Mouse (Mus musculus): Measurements from ENCODE around the gene Ccdc47. TPM values are rescaled to one million over a fixed set of nuclear protein-coding genes. Genes with fewer than 3 reads are reported as not detected.

The Ccdc47 gene
- polyA plus RNA-seq (2014; fragmentation: Nextera tagmentation; extraction: Ambion mirVana): 71.0 and 80.1 TPM in 2 replicates

DNA sequence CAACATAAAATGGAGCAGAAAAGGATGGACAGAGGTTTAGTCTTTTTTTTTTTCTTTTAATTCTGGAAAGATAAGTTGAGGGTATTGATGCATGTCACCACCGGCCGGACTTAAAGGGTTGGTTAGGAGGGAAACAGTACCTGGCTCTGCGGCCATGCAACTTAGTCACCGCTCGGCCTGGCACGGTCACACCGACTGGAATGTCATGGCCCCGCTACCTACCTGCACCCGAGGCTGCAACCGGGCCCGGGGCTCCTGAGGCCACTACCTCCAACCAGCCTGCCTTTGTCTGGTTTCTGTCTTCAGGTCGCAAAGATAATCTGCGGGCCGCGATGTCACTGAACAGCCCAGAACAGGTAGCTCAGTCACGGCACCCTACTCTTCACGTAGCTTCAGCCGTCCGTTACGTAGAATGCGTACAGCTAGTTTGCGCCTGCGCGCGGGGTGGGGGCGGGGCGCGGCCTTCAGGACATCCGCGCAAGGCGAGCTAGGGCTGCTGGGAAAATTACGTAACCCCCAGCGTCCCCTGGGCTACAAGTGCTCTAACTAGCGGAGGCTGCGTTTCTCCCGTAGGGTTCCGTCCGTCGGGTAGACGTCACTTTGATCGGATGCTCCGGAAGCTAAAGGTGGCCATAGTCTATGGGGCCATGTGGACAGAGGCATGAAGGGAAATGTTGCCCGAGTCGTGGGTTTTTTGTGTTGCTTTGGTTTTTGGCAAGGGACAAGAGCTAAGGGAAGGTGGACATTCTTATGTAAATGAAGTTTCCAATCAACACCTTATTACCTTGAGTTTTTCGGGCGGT, at the start of gene Ccdc47:
Gene Ccdc47 (minus strand): TSS at position 418 of the 803 bp plus-strand sequence.
- ATAC-seq: peak; percentile 97
- Histone ChIP-seq H3K4me1 (ENCODE audit: control insufficient read depth, insufficient read depth, low read length) (peaks cover 24% of the 10 kb centered on the region), H3K27me3 (replicated peaks; ENCODE audit: control insufficient read depth, insufficient read depth, low read length) (no peaks in the 10 kb centered on the region), H3K4me3 (ENCODE audit: low read depth, low read length) (peak within 1 kb of the TSS; percentile 99), H3K4me2 (ENCODE audit: low read length) (peak within 1 kb of the TSS; percentile 83), H3K9me3 (replicated peaks; ENCODE audit: control insufficient read depth, low read length) (no peaks in the 10 kb centered on the region), H3K27ac (ENCODE audit: low read depth, low read length) (peak within 1 kb of the TSS; percentile 95), H3K36me3 (ENCODE audit: control insufficient read depth, insufficient read depth, low read length) (peaks cover 22% of the 10 kb centered on the region), H3K9ac (ENCODE audit: low read length) (peak within 1 kb of the TSS; percentile 96)
- WGBS: under 1% methylated on average over 46 of the region's 46 CpGs
- peak; percentile 100 for DNase-seq (ENCODE audit: low spot score)

DNA sequence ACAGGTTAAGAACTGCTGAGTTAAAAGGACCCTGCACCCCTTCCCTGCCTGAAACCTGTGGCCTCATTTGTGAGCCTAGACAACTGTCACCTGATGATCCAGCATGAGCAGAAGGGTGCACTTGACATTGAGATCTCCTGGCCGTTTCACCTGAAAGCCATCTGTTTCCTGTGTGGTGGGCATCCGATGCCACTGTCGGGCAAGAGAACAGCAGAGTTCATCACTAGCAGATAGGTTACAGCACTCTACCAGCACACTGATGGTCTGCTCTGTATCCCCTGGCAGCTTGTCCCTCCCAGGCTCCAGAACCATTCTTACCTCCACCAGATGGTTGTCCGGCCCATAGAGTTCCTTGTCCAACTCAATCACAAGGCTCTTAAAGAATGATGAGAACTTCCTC, 49.4 kb upstream of the Ccdc47 start:
- DNase-seq (ENCODE audit: low spot score) (no peak), ATAC-seq (no peak)
- Histone ChIP-seq H3K4me3 (ENCODE audit: low read depth, low read length) (no peak overlapping the region), H3K27ac (ENCODE audit: low read depth, low read length) (no peak overlapping the region), H3K4me2 (ENCODE audit: low read length) (no peak overlapping the region), H3K4me1 (ENCODE audit: control insufficient read depth, insufficient read depth, low read length) (peaks cover 17% of the 10 kb centered on the region), H3K36me3 (ENCODE audit: control insufficient read depth, insufficient read depth, low read length) (peaks cover 64% of the 10 kb centered on the region), H3K9me3 (replicated peaks; ENCODE audit: control insufficient read depth, low read length) (no peaks in the 10 kb centered on the region), H3K27me3 (replicated peaks; ENCODE audit: control insufficient read depth, insufficient read depth, low read length) (no peaks in the 10 kb centered on the region), H3K9ac (ENCODE audit: low read length) (no peak overlapping the region)
- WGBS: 97% methylated on average over 4 of the region's 4 CpGs

DNA sequence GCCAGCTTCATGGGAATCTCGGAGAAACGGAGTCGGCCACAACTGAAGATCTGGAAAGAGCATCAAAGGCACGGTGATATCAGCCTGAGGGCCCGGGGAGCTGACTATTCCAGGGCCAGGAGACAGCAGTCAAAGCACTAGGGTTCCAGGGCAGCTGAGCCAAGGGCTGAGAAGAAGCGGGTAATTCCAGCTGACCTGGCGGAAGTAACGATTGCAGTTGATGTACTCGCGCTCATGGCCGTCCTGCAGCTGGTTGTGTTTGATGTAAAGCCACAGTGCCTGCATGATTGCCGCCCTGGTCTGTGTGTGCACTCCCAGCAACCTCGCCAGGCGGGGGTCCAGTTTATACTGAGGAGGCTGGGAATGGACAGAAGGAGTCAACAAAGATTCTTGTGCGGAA, 48.8 kb upstream of the Ccdc47 start:
- ATAC-seq (no peak), DNase-seq (ENCODE audit: low spot score) (no peak)
- Histone ChIP-seq H3K4me2 (ENCODE audit: low read length) (no peak overlapping the region), H3K9ac (ENCODE audit: low read length) (no peak overlapping the region), H3K36me3 (ENCODE audit: control insufficient read depth, insufficient read depth, low read length) (peaks cover 66% of the 10 kb centered on the region), H3K4me3 (ENCODE audit: low read depth, low read length) (no peak overlapping the region), H3K27ac (ENCODE audit: low read depth, low read length) (no peak overlapping the region), H3K27me3 (replicated peaks; ENCODE audit: control insufficient read depth, insufficient read depth, low read length) (no peaks in the 10 kb centered on the region), H3K4me1 (ENCODE audit: control insufficient read depth, insufficient read depth, low read length) (peaks cover 15% of the 10 kb centered on the region), H3K9me3 (replicated peaks; ENCODE audit: control insufficient read depth, low read length) (no peaks in the 10 kb centered on the region)
- 94% methylated on average over 15 of the region's 15 CpGs for WGBS

- H3K4me1 ChIP-seq (ENCODE audit: control insufficient read depth, insufficient read depth, low read length): peaks cover 12% of the 10 kb centered on the region
- 90% methylated on average over 9 of the region's 9 CpGs for WGBS
- no peak overlapping the region for H3K4me2 ChIP-seq (ENCODE audit: low read length)
- no peak for DNase-seq (ENCODE audit: low spot score)
- no peaks in the 10 kb centered on the region for H3K27me3 ChIP-seq (replicated peaks; ENCODE audit: control insufficient read depth, insufficient read depth, low read length)
- H3K4me3 ChIP-seq (ENCODE audit: low read depth, low read length): no peak overlapping the region
- no peak for ATAC-seq
- H3K9ac ChIP-seq (ENCODE audit: low read length): no peak overlapping the region
- peaks cover 73% of the 10 kb centered on the region for H3K36me3 ChIP-seq (ENCODE audit: control insufficient read depth, insufficient read depth, low read length)
- H3K27ac ChIP-seq (ENCODE audit: low read depth, low read length): no peak overlapping the region
- no peaks in the 10 kb centered on the region for H3K9me3 ChIP-seq (replicated peaks; ENCODE audit: control insufficient read depth, low read length)
Measured at GRCm38 (mm10) chr11:106263963-106264362, 47.8 kb upstream of the Ccdc47 start.

DNA sequence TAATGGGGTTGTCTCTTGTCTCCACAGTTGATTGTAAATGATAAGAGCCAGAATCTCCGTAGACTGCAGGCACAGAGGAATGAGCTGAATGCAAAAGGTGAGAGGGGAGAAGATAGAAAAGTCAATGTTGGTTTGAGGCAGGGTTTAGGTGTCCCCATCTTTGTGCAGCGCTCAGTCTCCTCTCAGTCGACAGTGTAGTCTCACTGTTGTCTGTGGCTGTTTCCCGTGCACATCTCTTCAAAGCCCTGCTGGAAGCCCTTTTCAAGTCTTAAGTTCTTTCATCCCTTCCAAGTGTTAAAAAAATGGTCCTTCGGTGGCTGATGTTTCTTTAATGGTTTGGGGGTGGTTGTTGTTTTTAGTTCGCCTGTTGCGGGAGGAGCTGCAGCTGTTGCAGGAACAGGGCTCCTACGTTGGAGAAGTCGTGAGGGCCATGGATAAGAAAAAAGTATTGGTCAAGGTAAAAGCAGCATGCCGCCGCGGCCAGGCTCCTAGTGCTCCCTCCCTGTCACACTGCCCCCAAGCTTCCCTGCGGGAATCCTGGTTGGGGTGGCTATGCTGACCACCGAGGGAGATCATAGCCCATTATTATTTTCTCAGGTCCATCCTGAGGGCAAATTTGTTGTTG, 44.8 kb upstream of the Ccdc47 start:
- peaks cover 7% of the 10 kb centered on the region for H3K4me1 ChIP-seq (ENCODE audit: control insufficient read depth, insufficient read depth, low read length)
- H3K4me2 ChIP-seq (ENCODE audit: low read length): no peak overlapping the region
- DNase-seq (ENCODE audit: low spot score) (no peak), ATAC-seq (no peak)
- H3K4me3 ChIP-seq (ENCODE audit: low read depth, low read length): no peak overlapping the region
- peaks cover 75% of the 10 kb centered on the region for H3K36me3 ChIP-seq (ENCODE audit: control insufficient read depth, insufficient read depth, low read length)
- H3K27me3 ChIP-seq (replicated peaks; ENCODE audit: control insufficient read depth, insufficient read depth, low read length): no peaks in the 10 kb centered on the region
- no peak overlapping the region for H3K27ac ChIP-seq (ENCODE audit: low read depth, low read length)
- 89% methylated on average over 14 of the region's 14 CpGs for WGBS
- H3K9ac ChIP-seq (ENCODE audit: low read length): no peak overlapping the region
- H3K9me3 ChIP-seq (replicated peaks; ENCODE audit: control insufficient read depth, low read length): no peaks in the 10 kb centered on the region

DNA sequence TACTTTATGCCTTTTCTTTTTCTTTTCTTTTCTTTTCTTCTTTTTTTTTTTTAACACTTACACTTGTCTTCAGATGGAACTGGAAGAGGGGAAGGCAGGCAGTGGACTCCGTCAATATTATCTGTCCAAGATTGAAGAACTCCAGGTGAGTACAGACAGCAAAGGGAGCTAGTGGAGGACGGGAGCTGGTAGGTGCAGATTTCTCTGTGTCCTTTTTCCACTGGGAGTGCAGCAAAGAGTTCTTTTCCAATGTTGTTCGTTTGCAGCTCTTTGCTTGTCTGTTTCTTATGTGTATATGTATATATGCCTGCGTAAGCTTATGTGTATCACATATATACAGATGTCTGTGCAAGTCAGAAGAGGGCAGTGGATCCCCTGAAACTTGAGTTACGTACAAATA, 40.6 kb upstream of the Ccdc47 start:
- DNase-seq (ENCODE audit: low spot score): no peak
- peak overlapping the region; percentile 87 for H3K9ac ChIP-seq (ENCODE audit: low read length)
- no peak for ATAC-seq
- peak overlapping the region; percentile 79 for H3K4me3 ChIP-seq (ENCODE audit: low read depth, low read length)
- peaks cover 48% of the 10 kb centered on the region for H3K36me3 ChIP-seq (ENCODE audit: control insufficient read depth, insufficient read depth, low read length)
- H3K9me3 ChIP-seq (replicated peaks; ENCODE audit: control insufficient read depth, low read length): no peaks in the 10 kb centered on the region
- peak overlapping the region; percentile 98 for H3K4me2 ChIP-seq (ENCODE audit: low read length)
- no peaks in the 10 kb centered on the region for H3K27me3 ChIP-seq (replicated peaks; ENCODE audit: control insufficient read depth, insufficient read depth, low read length)
- 73% methylated on average over 5 of the region's 5 CpGs for WGBS
- no peak overlapping the region for H3K27ac ChIP-seq (ENCODE audit: low read depth, low read length)
- H3K4me1 ChIP-seq (ENCODE audit: control insufficient read depth, insufficient read depth, low read length): peaks cover 16% of the 10 kb centered on the region

DNA sequence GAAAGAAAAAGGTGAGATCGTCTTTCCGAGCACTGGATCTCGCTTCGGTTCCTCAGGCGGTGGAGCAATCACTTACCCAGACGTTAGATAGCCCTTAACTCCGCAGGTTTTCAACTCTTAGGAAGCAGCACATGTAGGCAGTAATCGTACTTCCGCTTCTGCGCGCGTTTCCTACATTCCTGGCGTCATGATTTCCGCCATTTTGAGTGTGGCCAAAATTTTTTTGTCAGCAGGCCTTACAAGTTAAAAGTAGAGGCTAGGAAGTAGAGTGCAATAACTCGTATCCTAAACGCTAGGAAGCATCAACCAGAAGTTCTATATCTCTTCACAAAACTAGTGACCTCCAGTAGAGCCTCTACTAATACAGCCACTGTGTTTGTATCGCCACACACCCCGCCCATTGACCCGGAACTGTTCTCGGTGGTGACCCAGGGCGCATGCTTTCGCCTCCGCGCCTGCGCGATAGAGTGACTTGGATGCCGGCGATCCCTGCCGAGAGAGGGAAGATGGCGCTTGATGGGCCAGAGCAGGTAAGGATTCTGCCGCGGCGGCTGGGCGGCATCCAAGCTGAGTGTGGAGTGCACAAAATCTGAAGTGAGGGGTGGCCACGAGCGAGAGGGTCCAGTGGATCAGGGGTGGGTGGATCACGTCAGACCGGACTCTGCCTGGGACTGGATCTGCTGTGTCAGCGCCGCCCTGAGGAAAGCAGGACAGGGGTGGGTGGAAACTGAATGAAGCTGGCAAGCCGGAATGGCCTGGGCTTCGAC, 39.7 kb upstream of the Ccdc47 start, which contains the start of the genes Ftsj3 and Psmc5:
Gene Ftsj3 (minus strand): TSS at position 395 of the 767 bp plus-strand sequence.
Gene Psmc5 (plus strand): TSS at position 470 of the 767 bp plus-strand sequence.
- Histone ChIP-seq H3K4me1 (ENCODE audit: control insufficient read depth, insufficient read depth, low read length) (peaks cover 16% of the 10 kb centered on the region), H3K27ac (ENCODE audit: low read depth, low read length) (peak within 1 kb of the TSS; percentile 76), H3K27me3 (replicated peaks; ENCODE audit: control insufficient read depth, insufficient read depth, low read length) (no peaks in the 10 kb centered on the region), H3K4me3 (ENCODE audit: low read depth, low read length) (peak within 1 kb of the TSS; percentile 79), H3K4me2 (ENCODE audit: low read length) (peak within 1 kb of the TSS; percentile 98), H3K36me3 (ENCODE audit: control insufficient read depth, insufficient read depth, low read length) (peaks cover 48% of the 10 kb centered on the region), H3K9ac (ENCODE audit: low read length) (peak within 1 kb of the TSS; percentile 87), H3K9me3 (replicated peaks; ENCODE audit: control insufficient read depth, low read length) (no peaks in the 10 kb centered on the region)
- 0% methylated on average over 42 of the region's 42 CpGs for whole genome bisulfite sequencing
- ATAC-seq (peak; percentile 96), DNase-seq (ENCODE audit: low spot score) (peak; percentile 98)

DNA sequence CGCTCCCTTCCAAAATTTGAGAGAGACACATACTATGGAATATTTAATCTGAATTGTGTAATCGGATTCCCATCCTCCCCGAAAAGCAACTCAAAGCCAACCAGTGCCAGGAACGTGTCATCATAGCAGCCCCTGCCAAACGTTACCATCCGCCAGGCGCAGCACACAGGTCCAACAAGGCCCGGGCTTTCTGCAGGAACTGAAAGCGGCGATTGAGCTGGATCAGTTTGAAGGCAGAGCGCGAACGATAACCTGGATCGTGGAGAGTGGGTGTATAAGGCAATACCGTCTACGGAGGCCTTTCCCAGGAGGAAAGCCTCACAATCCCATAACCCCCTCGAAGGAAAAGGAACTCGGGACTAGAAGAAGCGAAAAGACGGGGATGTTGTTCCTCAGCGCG, 39.0 kb upstream of the Ccdc47 start:
- Histone ChIP-seq H3K9ac (ENCODE audit: low read length) (peak overlapping the region; percentile 87), H3K4me2 (ENCODE audit: low read length) (peak overlapping the region; percentile 98), H3K9me3 (replicated peaks; ENCODE audit: control insufficient read depth, low read length) (no peaks in the 10 kb centered on the region), H3K36me3 (ENCODE audit: control insufficient read depth, insufficient read depth, low read length) (peaks cover 51% of the 10 kb centered on the region), H3K4me1 (ENCODE audit: control insufficient read depth, insufficient read depth, low read length) (peaks cover 16% of the 10 kb centered on the region), H3K27me3 (replicated peaks; ENCODE audit: control insufficient read depth, insufficient read depth, low read length) (no peaks in the 10 kb centered on the region), H3K27ac (ENCODE audit: low read depth, low read length) (no peak overlapping the region), H3K4me3 (ENCODE audit: low read depth, low read length) (peak overlapping the region; percentile 79)
- WGBS: 4% methylated on average over 22 of the region's 22 CpGs
- ATAC-seq: peak; percentile 11
- DNase-seq (ENCODE audit: low spot score): no peak

Data from forebrain, embryonic 14.5 days (tissue).